Mouse (Mus musculus): ENCODE results near the gene Iqcf4.

GRCm38 (mm10) chr9:106570896-106571295 lies at the start of gene Iqcf4:
- no peak for TF ChIP-seq POLR2A (IDR thresholded peaks at IDR 0.05; ENCODE audit: low read depth, low read length)
- no peak for TF ChIP-seq UBTF (IDR thresholded peaks at IDR 0.05; ENCODE audit: low read depth, low read length)
- TF ChIP-seq ZKSCAN1 (IDR thresholded peaks at IDR 0.05; ENCODE audit: borderline replicate concordance, low read depth, low read length): peak; percentile 89
- TF ChIP-seq MYC (IDR thresholded peaks at IDR 0.05; ENCODE audit: low read depth, low read length): no peak
- no peak for TF ChIP-seq CTCF (conservative IDR thresholded peaks at IDR 0.05 in 1 of 2, IDR thresholded peaks at IDR 0.05 in 1 of 2; ENCODE audit: low read depth in 2 of 2, low read length in 2 of 2)
- TF ChIP-seq USF1 (IDR thresholded peaks at IDR 0.05; ENCODE audit: low read depth, low read length): no peak
